Mouse (Mus musculus) ES-Bruce4 (cell line): Measurements from ENCODE around the gene Myo1d.

Source experiments
- CTCF ChIP-seq: IDR thresholded peaks from one replicate; pipeline ENCODE4 v1.8.1; 2011; ENCODE audit warnings: low read depth, low read length
- EP300 ChIP-seq: IDR thresholded peaks from 2 replicates; pipeline ENCODE4 v1.6.1; 2011; ENCODE audit warnings: low read depth, low read length; ENCODE audit not compliant: insufficient read depth
- POLR2A ChIP-seq: IDR thresholded peaks from one replicate; pipeline ENCODE4 v1.8.1; 2011; ENCODE audit warnings: low read length; ENCODE audit not compliant: insufficient read depth

GRCm38 (mm10) chr11:80490831-80491230, 289.0 kb downstream of the Myo1d start:
- TF ChIP-seq POLR2A (no peak), CTCF (no peak), EP300 (no peak)
